Mouse (Mus musculus): ENCODE data around the gene Auts2.

- TF ChIP-seq MAFK (IDR thresholded peaks at IDR 0.05; ENCODE audit: insufficient read depth, low read depth, low read length) (no peak), HCFC1 (IDR thresholded peaks at IDR 0.05; ENCODE audit: borderline replicate concordance, insufficient read depth, low read length) (no peak)
These were observed 109.6 kb downstream of the Auts2 start for GRCm38 (mm10) chr5:132433377-132434115.
